Mouse (Mus musculus): ENCODE results near the gene Plac1. TPM values are rescaled to one million over a fixed set of nuclear protein-coding genes. Genes with fewer than 3 reads are reported as not detected.
"Not testable (repeated sequence)": the region's sequence is repeated elsewhere in the genome, so short reads cannot be mapped to it uniquely, and the experiment has no call there.

Gene Plac1
- polyA plus RNA-seq, 1 experiment from 2014 or later = 1.8 TPM

- not testable (repeated sequence) for H3K4me3 ChIP-seq; H3K9ac ChIP-seq; H3K9me3 ChIP-seq; ATAC-seq (ENCODE audit: low FRiP score, low read depth); H3K4me2 ChIP-seq (replicated peaks); H3K27ac ChIP-seq; H3K27me3 ChIP-seq (replicated peaks); H3K36me3 ChIP-seq; H3K4me1 ChIP-seq
- 25% methylated on average over 3 of the region's 3 CpGs for WGBS
These were observed 215.6 kb downstream of the Plac1 start for GRCm38 (mm10) chrX:53024268-53024667.

- H3K27ac ChIP-seq = no peak overlapping the region
- 89% methylated on average over 2 of the region's 2 CpGs for WGBS
- no peaks in the 10 kb centered on the region for H3K27me3 ChIP-seq (replicated peaks)
- H3K4me2 ChIP-seq (replicated peaks) = no peak overlapping the region
- no peak for ATAC-seq (ENCODE audit: low FRiP score, low read depth)
- no peaks in the 10 kb centered on the region for H3K9me3 ChIP-seq
- no peak overlapping the region for H3K4me3 ChIP-seq
- no peak overlapping the region for H3K9ac ChIP-seq
- no peaks in the 10 kb centered on the region for H3K36me3 ChIP-seq
- H3K4me1 ChIP-seq = no peaks in the 10 kb centered on the region
These were observed 216.9 kb downstream of the Plac1 start for GRCm38 (mm10) chrX:53023021-53023420.

MicroRNAs encoded within 50 kb of the gene (microRNA counts, 519-probe panel; counts per million panel counts)
- microRNA mmu-miR-322 (6,531 counts per million, percentile 93 among the panel's probes with 10 or more counts), microRNA mmu-miR-351 (342 counts per million, percentile 67 among the panel's probes with 10 or more counts), microRNA mmu-miR-450a-3p (342 counts per million, percentile 67 among the panel's probes with 10 or more counts), microRNA mmu-miR-450a-5p (4,274 counts per million, percentile 78 among the panel's probes with 10 or more counts), microRNA mmu-miR-450b-3p (342 counts per million, percentile 67 among the panel's probes with 10 or more counts), microRNA mmu-miR-450b-5p (342 counts per million, percentile 67 among the panel's probes with 10 or more counts), microRNA mmu-miR-503 (342 counts per million, percentile 67 among the panel's probes with 10 or more counts), microRNA mmu-miR-542-3p (342 counts per million, percentile 67 among the panel's probes with 10 or more counts), microRNA mmu-miR-542-5p (2,359 counts per million, percentile 70 among the panel's probes with 10 or more counts)

Small RNA genes within 50 kb of the gene (microRNA-seq; reads per million reads assigned to microRNA genes)
- gene Mir322 (12,040 reads per million, percentile 97 among the genes with 10 or more reads in this experiment), gene Mir351 (2,394 reads per million, percentile 85 among the genes with 10 or more reads in this experiment), gene Mir450-1 (9.8 reads per million, percentile 22 among the genes with 10 or more reads in this experiment), gene Mir450-2 (3.3 reads per million, percentile 9 among the genes with 10 or more reads in this experiment), gene Mir450b (54.6 reads per million, percentile 44 among the genes with 10 or more reads in this experiment), gene Mir503 (374 reads per million, percentile 69 among the genes with 10 or more reads in this experiment), gene Mir542 (247 reads per million, percentile 62 among the genes with 10 or more reads in this experiment)

Other genes with a start within 250 kb of the Plac1 start
- 5.1 and 7.4 TPM in 2 replicates for gene Fam122b, start 29.7 kb upstream of the Plac1 start, polyA plus RNA-seq (2016; fragmentation: Nextera tagmentation; extraction: Ambion mirVana)
- not detected in 2 replicates for gene Fam122c, start 33.3 kb upstream of the Plac1 start, polyA plus RNA-seq (2016; fragmentation: Nextera tagmentation; extraction: Ambion mirVana)
- gene Mospd1, start 130.4 kb upstream of the Plac1 start, polyA plus RNA-seq (2016; fragmentation: Nextera tagmentation; extraction: Ambion mirVana) = 70.9 and 80.5 TPM in 2 replicates
- gene Etd, start 194.8 kb upstream of the Plac1 start, polyA plus RNA-seq (2016; fragmentation: Nextera tagmentation; extraction: Ambion mirVana) = not detected in 2 replicates